Mouse (Mus musculus): ENCODE results near the gene Sh3rf3.

Sh3rf3 gene

DNA sequence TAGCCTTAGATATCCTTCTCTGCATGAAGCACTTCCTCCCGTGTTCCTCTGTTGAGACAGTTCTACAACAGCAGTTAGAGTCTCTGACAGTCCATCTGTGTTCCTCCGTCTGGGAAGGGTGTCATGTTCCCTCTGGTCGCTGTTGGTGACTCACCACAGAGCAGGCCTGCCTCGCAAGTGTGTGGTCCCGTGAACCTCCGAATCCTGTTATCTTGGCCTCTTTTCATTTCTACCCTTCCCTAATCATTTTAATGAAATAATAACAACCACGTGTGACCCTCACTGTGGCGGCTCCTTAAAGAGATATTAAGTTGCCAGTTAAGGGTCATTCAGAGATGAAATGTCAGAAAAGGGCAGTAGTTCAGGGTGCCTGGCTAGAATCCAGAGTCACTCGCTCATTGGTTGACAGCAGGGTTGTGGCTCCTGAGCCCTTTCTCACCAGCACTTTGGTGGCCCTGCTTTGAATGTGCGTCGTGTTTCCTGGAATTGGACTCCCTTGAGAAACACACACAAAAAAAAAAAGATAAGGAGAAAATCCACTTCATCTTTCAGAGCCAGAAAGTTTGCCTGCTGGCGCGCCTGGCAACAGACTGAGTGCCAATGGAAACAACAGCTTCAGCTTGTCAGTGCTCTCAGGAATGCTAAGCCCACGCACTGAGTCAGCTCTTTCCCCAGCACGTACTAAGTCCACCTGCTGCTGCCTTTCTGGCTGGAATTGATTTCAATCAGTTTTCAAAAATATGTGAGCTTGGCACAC is 301.6 kb downstream of the Sh3rf3 start:
- in situ Hi-C loops (cut with MboI; ENCODE audit: low pct_unique_long_range_greater_than_20kb in 1 of 2, low sequenced_read_pairs in 2 of 2, unreplicated experiment in 1 of 2) = no loop called here

DNA sequence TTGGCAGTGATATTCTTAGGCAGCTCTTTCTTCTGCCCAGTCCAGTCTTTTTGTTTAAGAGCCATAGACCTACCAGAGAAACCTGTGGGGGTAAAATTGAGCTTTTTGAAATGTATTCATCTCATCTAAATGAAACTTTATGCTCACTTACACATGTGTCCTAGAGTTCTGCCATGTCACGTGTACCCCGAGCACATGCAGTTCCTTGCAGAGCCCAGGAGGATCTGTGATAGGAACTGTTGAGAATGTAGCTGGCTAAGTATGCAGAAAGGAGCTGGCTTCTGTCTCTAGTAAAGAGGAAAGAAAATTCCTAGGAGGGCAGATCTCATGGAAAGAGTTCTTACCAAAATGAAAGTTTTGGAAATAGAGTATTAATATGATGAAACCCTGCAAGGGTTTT is 302.5 kb downstream of the Sh3rf3 start:
- in situ Hi-C loops (cut with MboI; ENCODE audit: low pct_unique_long_range_greater_than_20kb in 1 of 2, low sequenced_read_pairs in 2 of 2, unreplicated experiment in 1 of 2) = no loop called here

DNA sequence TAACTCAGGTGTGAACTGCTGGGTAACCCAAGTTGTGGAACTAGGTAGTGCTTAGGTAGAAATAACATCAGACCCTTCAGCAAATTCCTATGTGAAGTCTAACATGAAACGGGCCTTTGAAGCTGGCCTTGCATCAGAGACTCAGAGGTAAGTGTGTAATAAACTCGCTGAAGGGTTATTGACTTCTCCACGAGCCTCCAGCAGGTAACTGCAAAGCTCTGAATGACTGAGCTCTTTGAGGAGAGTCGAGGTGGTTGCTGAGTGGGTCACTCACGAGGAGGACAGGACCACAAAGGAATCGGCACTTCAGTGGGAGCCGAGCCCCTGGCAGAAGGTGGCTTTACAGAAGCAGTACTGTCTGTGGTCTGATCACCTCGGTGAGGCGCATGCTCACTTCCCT is 303.2 kb downstream of the Sh3rf3 start:
- in situ Hi-C loops (cut with MboI; ENCODE audit: low pct_unique_long_range_greater_than_20kb in 1 of 2, low sequenced_read_pairs in 2 of 2, unreplicated experiment in 1 of 2) = no loop called here

DNA sequence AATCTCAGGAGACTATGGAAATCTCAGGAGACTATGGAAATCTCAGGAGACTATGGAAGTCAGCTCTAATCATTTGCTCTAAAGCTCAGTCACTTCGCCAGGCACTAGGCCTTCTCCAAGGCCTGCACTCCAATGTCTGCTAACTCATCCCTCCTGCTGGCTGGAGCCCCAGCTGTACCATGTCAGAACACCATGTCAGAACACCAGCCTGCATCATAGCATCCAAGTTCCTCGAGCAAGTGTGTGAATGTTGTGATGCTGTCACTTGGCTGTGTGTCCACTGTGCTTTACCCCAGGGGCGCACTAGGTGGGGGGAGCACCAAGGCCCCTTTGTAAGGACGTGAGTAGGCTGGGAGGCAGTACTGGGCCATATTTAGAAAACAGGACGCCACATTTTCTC is 304.4 kb downstream of the Sh3rf3 start:
- in situ Hi-C loops (cut with MboI; ENCODE audit: low pct_unique_long_range_greater_than_20kb in 1 of 2, low sequenced_read_pairs in 2 of 2, unreplicated experiment in 1 of 2) = no loop called here

GRCm38 (mm10) chr10:59119001-59119400 is 305.8 kb downstream of the Sh3rf3 start:
- in situ Hi-C loops (cut with MboI; ENCODE audit: low pct_unique_long_range_greater_than_20kb in 1 of 2, low sequenced_read_pairs in 2 of 2, unreplicated experiment in 1 of 2) = no loop called here

GRCm38 (mm10) chr10:59119811-59120210 is 306.7 kb downstream of the Sh3rf3 start:
- in situ Hi-C loops (cut with MboI; ENCODE audit: low pct_unique_long_range_greater_than_20kb in 1 of 2, low sequenced_read_pairs in 2 of 2, unreplicated experiment in 1 of 2) = no loop called here

- in situ Hi-C loops (cut with MboI; ENCODE audit: low pct_unique_long_range_greater_than_20kb in 1 of 2, low sequenced_read_pairs in 2 of 2, unreplicated experiment in 1 of 2) = no loop called here
Observed at GRCm38 (mm10) chr10:59125497-59125896, 312.3 kb downstream of the Sh3rf3 start.

- in situ Hi-C loops (cut with MboI; ENCODE audit: low pct_unique_long_range_greater_than_20kb in 1 of 2, low sequenced_read_pairs in 2 of 2, unreplicated experiment in 1 of 2) = no loop called here
Observed at GRCm38 (mm10) chr10:59127637-59128036, 314.5 kb downstream of the Sh3rf3 start.

GRCm38 (mm10) chr10:59131926-59132628 is 318.9 kb downstream of the Sh3rf3 start:
- in situ Hi-C loops (cut with MboI; ENCODE audit: low pct_unique_long_range_greater_than_20kb in 1 of 2, low sequenced_read_pairs in 2 of 2, unreplicated experiment in 1 of 2) = no loop called here

DNA sequence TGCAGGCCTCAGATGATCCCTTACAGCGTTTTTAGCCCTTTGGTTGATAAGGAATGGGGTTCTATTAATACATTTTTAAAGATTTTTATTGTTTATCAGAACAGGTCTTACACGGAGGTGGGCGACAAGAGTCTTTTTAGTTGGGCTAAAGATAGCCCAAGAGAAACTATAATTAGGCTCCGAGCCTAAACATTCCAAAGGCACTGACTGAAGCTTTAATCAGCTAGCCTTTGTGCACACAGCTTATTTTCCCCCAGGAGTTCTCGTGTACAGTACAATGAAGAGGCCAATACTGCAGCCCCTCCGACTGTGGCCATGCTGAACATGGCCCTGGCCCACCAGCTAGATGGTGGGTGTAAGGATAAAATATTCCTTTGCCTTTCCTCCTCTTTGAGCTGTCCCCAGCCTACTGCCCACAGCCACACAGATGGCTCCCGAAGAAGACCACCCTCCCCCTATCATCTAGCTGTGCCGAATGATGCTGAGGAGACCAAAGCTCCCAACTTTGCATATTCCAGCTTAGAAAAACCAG is 320.4 kb downstream of the Sh3rf3 start:
- in situ Hi-C loops (cut with MboI; ENCODE audit: low pct_unique_long_range_greater_than_20kb in 1 of 2, low sequenced_read_pairs in 2 of 2, unreplicated experiment in 1 of 2) = no loop called here

- in situ Hi-C loops (cut with MboI; ENCODE audit: low pct_unique_long_range_greater_than_20kb in 1 of 2, low sequenced_read_pairs in 2 of 2, unreplicated experiment in 1 of 2) = no loop called here
Observed at GRCm38 (mm10) chr10:59149956-59150383, 336.8 kb downstream of the Sh3rf3 start.

DNA sequence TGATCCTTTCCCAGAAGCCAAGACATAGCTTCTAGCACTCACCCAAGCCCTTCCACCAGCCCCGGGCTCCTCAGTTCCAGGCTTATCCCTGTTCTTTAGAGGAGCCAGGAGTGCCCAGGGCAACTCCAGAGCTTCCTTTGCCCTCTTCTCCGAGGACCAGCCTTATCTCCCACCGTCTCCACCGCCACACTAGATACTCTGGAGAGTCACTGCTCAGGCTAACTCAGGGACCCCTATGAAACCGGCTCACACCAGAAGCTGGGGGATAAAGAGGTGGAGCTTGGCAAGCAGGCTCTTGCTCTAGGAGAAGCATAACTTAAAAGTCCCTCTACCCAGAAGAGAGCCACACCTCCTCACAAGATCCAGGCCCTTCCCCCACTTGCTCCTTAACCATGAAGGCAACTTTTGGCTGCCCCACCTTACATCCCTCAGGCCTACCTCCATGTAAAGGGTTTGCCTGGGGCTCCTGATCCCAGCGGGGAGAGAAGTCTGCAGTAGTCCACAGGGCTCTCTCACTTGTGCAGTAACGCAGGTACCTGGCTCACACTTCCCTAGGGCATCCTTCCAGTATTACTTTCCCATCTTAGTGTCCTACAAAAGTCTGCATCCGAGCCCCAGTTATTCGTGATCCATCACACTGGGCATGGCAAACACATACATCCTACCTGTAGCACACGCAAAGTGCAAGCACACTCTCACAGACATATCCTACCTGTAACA is 337.9 kb downstream of the Sh3rf3 start:
- in situ Hi-C loops (cut with MboI; ENCODE audit: low pct_unique_long_range_greater_than_20kb in 1 of 2, low sequenced_read_pairs in 2 of 2, unreplicated experiment in 1 of 2) = no loop called here

GRCm38 (mm10) chr10:59152544-59153081 is 339.5 kb downstream of the Sh3rf3 start:
- in situ Hi-C loops (cut with MboI; ENCODE audit: low pct_unique_long_range_greater_than_20kb in 1 of 2, low sequenced_read_pairs in 2 of 2, unreplicated experiment in 1 of 2) = no loop called here

GRCm38 (mm10) chr10:59158627-59159026 is 345.5 kb downstream of the Sh3rf3 start:
- in situ Hi-C loops (cut with MboI; ENCODE audit: low pct_unique_long_range_greater_than_20kb in 1 of 2, low sequenced_read_pairs in 2 of 2, unreplicated experiment in 1 of 2) = no loop called here

- in situ Hi-C loops (cut with MboI; ENCODE audit: low pct_unique_long_range_greater_than_20kb in 1 of 2, low sequenced_read_pairs in 2 of 2, unreplicated experiment in 1 of 2) = loop anchor here in 1 of 2 experiments (10.0 kb wide), 1 partner anchor 122 kb away; no protein-coding TSS in a partner anchor
Observed at GRCm38 (mm10) chr10:59162185-59162897, 349.2 kb downstream of the Sh3rf3 start.

DNA sequence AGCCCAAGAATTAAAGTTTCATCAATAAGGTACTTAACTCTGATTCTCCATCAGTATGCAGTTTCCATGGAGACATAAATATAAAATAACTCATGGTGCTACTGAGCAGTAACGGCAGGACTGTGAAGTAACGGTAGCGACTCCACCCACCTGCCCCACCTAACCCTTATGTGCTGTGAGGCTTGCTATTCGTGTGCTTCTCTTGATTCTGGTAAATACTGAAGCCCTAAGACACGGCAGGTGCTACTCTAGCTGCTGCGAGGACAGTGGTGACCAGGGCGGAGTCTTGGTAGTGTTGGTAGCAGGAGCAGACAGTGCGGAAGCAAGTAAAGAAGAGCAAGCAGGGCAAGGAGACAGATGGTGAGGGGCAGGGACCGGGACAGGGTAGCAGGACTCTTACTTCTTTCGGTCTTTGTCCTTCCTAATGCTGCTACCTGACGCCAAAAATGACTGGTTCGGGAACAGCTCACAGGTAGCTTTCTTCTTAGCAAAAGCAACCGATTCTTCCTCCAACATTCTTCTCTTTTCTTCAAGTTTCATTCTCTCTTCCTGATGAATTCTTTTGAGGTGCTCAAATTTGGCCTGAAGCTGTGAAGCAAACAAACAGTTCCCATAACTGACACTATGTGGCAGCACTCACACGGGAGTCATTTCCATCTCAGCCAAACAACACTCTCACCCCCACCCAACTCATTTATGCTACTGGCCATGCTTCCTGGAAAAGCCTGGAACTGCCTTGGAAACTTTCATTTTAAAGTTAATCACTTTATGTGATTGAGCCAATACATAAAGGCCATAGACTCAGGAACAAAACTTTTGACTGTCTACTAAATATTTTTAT is 353.2 kb downstream of the Sh3rf3 start:
- in situ Hi-C loops (cut with MboI; ENCODE audit: low pct_unique_long_range_greater_than_20kb in 1 of 2, low sequenced_read_pairs in 2 of 2, unreplicated experiment in 1 of 2) = loop anchor here in 1 of 2 experiments (10.0 kb wide), 1 partner anchor 118 kb away; no protein-coding TSS in a partner anchor

- in situ Hi-C loops (cut with MboI; ENCODE audit: low pct_unique_long_range_greater_than_20kb in 1 of 2, low sequenced_read_pairs in 2 of 2, unreplicated experiment in 1 of 2) = no loop called here
Observed at GRCm38 (mm10) chr10:59171042-59171441, 357.9 kb downstream of the Sh3rf3 start.
